Mouse (Mus musculus): Measurements from ENCODE around the gene Mob3a. TPM values are rescaled to one million over a fixed set of nuclear protein-coding genes. Genes with fewer than 3 reads are reported as not detected.

The Mob3a gene
- total and polyA plus RNA-seq, 2 experiments from 2014 or later, result 45.9 to 57.8 TPM

DNA sequence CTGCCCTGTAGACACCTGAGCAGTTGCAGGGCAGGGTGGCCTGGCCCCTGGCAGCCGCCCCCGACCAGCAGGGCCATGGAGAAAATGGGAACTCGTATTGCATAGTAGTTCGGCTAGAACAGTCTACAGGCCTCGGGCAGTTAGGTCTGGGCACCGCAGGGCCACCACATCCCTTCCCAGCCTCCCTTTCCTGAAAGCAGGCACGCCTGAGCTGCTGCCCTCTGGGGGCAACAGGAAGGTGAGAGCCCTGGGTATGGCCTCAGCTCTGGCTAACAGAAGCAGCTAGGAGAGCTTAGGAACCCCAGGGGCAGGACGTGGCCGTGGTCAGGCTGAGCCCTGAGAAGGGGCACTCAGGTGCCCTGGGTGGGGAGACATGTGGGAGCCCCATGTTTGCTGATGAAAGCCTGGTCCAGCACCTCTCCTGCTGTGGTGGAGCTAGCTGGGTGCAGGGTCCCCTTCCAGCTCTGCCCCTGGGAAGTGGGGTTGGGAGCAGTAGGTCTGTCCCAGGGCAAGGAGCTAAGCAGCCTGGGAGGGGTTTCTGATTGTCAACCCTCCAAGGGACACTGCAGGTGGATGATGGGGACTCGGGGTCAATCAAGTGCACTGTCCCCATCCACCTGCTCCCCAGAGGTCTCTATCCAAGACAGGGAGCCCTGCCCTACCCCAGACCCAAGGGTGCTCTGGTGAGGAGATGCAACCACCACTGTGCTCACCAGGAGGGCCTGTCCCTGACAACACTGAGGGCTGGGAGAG lies 35.6 kb downstream of the Mob3a start:
- no peaks in the 10 kb centered on the region for H3K9me3 ChIP-seq (ENCODE audit: low read length)
- H3K4me3 ChIP-seq (ENCODE audit: low read depth, low read length), result no peak overlapping the region
- no peaks in the 10 kb centered on the region for H3K4me1 ChIP-seq (ENCODE audit: insufficient read depth)
- DNase-seq, result no peak
- H3K4me2 ChIP-seq (ENCODE audit: low read depth), result no peak overlapping the region
- 0 out of 2 replicates have a peak, but pooled peaks have one; percentile 9 for TF ChIP-seq CTCF (IDR thresholded peaks at IDR 0.05; ENCODE audit: low read depth)
- no peak for ATAC-seq
- H3K27ac ChIP-seq (ENCODE audit: low read depth, low read length), result no peak overlapping the region
- WGBS, result 80% methylated on average over 10 of the region's 10 CpGs
- peaks cover 59% of the 10 kb centered on the region for H3K36me3 ChIP-seq (ENCODE audit: insufficient read depth)
- H3K27me3 ChIP-seq (ENCODE audit: insufficient read depth, low read length), result no peaks in the 10 kb centered on the region
- H3K9ac ChIP-seq, result no peak overlapping the region

DNA sequence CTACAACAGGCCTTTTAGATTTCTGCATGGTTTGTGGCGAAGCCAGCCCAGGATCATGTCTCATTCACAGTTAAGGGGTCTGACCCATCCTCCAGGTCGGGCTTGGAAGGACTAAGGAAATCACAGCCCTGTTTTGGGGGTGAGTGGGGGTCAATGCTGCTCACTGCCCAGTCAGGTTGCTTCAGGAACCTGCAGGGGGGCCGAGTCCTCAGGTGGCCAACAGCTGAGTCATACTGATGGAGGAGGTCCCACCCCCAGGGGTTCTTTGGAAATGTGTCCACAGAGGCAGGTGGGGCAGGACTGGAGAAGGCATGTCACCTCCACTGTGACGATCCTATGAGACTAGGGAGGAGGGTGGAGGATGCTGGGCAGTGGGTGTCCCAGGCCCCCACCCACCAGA lies 36.3 kb downstream of the Mob3a start:
- H3K4me2 ChIP-seq (ENCODE audit: low read depth), result no peak overlapping the region
- no peaks in the 10 kb centered on the region for H3K9me3 ChIP-seq (ENCODE audit: low read length)
- H3K27ac ChIP-seq (ENCODE audit: low read depth, low read length), result no peak overlapping the region
- DNase-seq (no peak), ATAC-seq (no peak)
- H3K4me3 ChIP-seq (ENCODE audit: low read depth, low read length), result no peak overlapping the region
- H3K9ac ChIP-seq, result no peak overlapping the region
- H3K36me3 ChIP-seq (ENCODE audit: insufficient read depth), result peaks cover 53% of the 10 kb centered on the region
- no peaks in the 10 kb centered on the region for H3K4me1 ChIP-seq (ENCODE audit: insufficient read depth)
- WGBS, result 68% methylated on average over 4 of the region's 4 CpGs
- TF ChIP-seq CTCF (IDR thresholded peaks at IDR 0.05; ENCODE audit: low read depth), result no peak
- H3K27me3 ChIP-seq (ENCODE audit: insufficient read depth, low read length), result no peaks in the 10 kb centered on the region

DNA sequence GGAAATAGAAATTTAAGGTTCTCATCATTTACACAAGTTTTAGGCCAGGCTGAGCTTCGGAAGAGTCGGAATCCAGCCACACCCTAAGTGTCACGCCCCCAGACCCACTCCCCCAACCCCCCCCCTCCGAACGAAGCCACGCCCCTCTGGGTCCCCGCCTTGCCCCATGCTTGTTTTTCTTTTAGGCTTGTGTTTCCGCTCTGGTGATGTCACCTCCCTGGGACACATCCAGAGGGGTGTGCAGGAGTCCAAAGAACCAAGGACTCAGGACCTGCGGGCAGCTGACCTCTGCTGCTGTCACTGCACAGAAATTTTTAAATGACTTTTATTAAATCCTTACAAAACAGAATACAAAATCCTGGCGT lies 36.8 kb downstream of the Mob3a start:
- H3K4me1 ChIP-seq (ENCODE audit: insufficient read depth), result no peaks in the 10 kb centered on the region
- no peak for ATAC-seq
- no peak overlapping the region for H3K27ac ChIP-seq (ENCODE audit: low read depth, low read length)
- H3K4me3 ChIP-seq (ENCODE audit: low read depth, low read length), result no peak overlapping the region
- 21% methylated on average over 10 of the region's 10 CpGs for WGBS
- no peak overlapping the region for H3K4me2 ChIP-seq (ENCODE audit: low read depth)
- H3K36me3 ChIP-seq (ENCODE audit: insufficient read depth), result peaks cover 49% of the 10 kb centered on the region
- no peaks in the 10 kb centered on the region for H3K9me3 ChIP-seq (ENCODE audit: low read length)
- H3K9ac ChIP-seq, result no peak overlapping the region
- no peaks in the 10 kb centered on the region for H3K27me3 ChIP-seq (ENCODE audit: insufficient read depth, low read length)
- no peak for DNase-seq
- TF ChIP-seq CTCF (IDR thresholded peaks at IDR 0.05; ENCODE audit: low read depth), result no peak

DNA sequence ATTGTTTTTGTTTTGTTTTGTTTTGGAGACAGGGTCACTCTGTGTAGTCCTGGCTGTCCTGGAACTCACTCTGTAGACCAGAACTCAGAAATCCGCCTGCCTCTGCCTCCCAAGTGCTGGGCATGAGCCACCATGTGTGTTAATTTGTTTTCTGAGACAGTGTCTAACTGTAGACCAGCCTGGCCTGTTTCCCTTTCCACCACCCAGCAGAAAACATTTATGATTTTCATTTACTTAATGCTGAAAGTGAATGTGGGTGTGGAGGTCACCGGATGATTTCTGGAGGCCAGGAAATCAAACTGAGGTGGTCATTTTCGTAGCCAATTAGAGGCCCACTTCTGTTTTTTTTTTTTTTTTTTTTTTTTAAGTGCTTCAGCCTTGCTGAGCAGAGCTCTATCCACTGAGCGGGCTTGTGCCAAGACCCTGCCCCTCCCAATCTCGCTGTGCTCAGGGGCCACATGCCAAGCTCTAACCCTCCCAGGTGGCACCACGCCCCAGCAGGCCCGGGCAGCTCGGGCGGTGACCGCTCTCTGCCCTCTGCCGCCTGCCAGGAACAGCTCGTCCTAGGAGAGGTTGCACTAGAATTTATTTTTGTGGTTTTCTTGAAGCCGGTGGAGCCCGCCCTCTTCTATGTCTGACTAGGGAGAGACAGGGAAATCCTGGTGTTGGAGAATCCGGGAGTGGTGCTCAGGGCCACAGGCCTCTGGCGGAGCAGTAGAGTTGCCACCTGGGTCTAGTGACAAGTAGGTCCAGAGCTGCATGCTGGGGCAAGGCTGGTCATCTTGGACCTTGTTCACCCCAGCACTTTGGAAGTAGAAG lies 37.4 kb downstream of the Mob3a start:
- no peaks in the 10 kb centered on the region for H3K4me1 ChIP-seq (ENCODE audit: insufficient read depth)
- H3K9me3 ChIP-seq (ENCODE audit: low read length), result no peaks in the 10 kb centered on the region
- H3K27me3 ChIP-seq (ENCODE audit: insufficient read depth, low read length), result no peaks in the 10 kb centered on the region
- H3K27ac ChIP-seq (ENCODE audit: low read depth, low read length), result peak overlapping the region; percentile 9; the same call in 1 of the 2 replicates
- no peak for TF ChIP-seq CTCF (IDR thresholded peaks at IDR 0.05; ENCODE audit: low read depth)
- H3K4me2 ChIP-seq (ENCODE audit: low read depth), result no peak overlapping the region
- H3K9ac ChIP-seq, result no peak overlapping the region
- DNase-seq (no peak), ATAC-seq (peak; percentile 14; the same call in 1 of the 2 replicates)
- H3K36me3 ChIP-seq (ENCODE audit: insufficient read depth), result peaks cover 43% of the 10 kb centered on the region
- WGBS, result 46% methylated on average over 16 of the region's 16 CpGs
- no peak overlapping the region for H3K4me3 ChIP-seq (ENCODE audit: low read depth, low read length)

GRCm38 (mm10) chr10:80663485-80664196 lies 38.1 kb downstream of the Mob3a start:
- Histone ChIP-seq H3K27me3 (ENCODE audit: insufficient read depth, low read length) (no peaks in the 10 kb centered on the region), H3K4me1 (ENCODE audit: insufficient read depth) (no peaks in the 10 kb centered on the region), H3K9ac (no peak overlapping the region), H3K36me3 (ENCODE audit: insufficient read depth) (peaks cover 35% of the 10 kb centered on the region), H3K4me2 (ENCODE audit: low read depth) (no peak overlapping the region), H3K9me3 (ENCODE audit: low read length) (no peaks in the 10 kb centered on the region), H3K4me3 (ENCODE audit: low read depth, low read length) (no peak overlapping the region), H3K27ac (ENCODE audit: low read depth, low read length) (no peak overlapping the region)
- no peak for TF ChIP-seq CTCF (IDR thresholded peaks at IDR 0.05; ENCODE audit: low read depth)
- ATAC-seq (no peak), DNase-seq (no peak)
- WGBS, result 60% methylated on average over 5 of the region's 5 CpGs

DNA sequence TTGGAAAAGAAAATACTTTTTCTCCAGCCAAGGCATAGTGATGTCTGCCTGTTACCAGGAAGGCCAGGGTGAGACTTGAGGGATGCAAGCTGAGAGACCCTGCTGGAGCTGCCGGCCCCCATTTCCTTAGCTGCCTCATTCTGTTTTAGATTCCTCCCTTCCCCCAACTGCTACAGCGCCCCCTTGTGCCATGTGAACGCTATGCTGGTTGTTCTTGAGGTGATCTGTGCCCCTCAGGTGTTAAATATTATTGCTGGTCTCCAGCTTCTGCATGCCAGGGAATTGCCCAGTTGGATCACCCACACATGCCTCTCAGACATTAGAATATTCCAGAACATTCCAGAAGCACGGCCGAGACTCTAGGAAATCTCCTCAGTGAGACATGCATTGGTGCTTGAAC lies 40.6 kb downstream of the Mob3a start:
- ATAC-seq (no peak), DNase-seq (no peak)

More for the DNA sequence above, 40.6 kb downstream of the Mob3a start:
- H3K9ac ChIP-seq, result no peak overlapping the region
- H3K36me3 ChIP-seq (ENCODE audit: insufficient read depth), result peaks cover 10% of the 10 kb centered on the region; the same call in 1 of the 2 replicates
- no peak overlapping the region for H3K4me3 ChIP-seq (ENCODE audit: low read depth, low read length)
- TF ChIP-seq CTCF (IDR thresholded peaks at IDR 0.05; ENCODE audit: low read depth), result peak; percentile 69
- H3K4me1 ChIP-seq (ENCODE audit: insufficient read depth), result no peaks in the 10 kb centered on the region
- H3K4me2 ChIP-seq (ENCODE audit: low read depth), result no peak overlapping the region
- H3K27ac ChIP-seq (ENCODE audit: low read depth, low read length), result no peak overlapping the region
- no peaks in the 10 kb centered on the region for H3K27me3 ChIP-seq (ENCODE audit: insufficient read depth, low read length)
- 42% methylated on average over 5 of the region's 5 CpGs for WGBS
- no peaks in the 10 kb centered on the region for H3K9me3 ChIP-seq (ENCODE audit: low read length)

All from forebrain, postnatal 0 days (tissue).